Mouse (Mus musculus) lung, embryonic 15.5 days (tissue): ENCODE results near the gene Lemd2. TPM values are rescaled to one million over a fixed set of nuclear protein-coding genes. Genes with fewer than 3 reads are reported as not detected.

ENCODE experiments used
- ATAC-seq: fragments of 200-750 bp; cut with Nextera tagmentation; 2 replicates; pipeline ENCODE4 v1.8.0; 2017; ENCODE audit warnings: moderate number of reproducible peaks, borderline replicate concordance; ENCODE audit not compliant: low FRiP score, low TSS enrichment; ENCODE audit errors: extremely low read depth
- H3K27ac ChIP-seq: fragments of 300-500 bp; sonication (generic); 2 replicates; pipeline ENCODE4 v1.5.1; 2015; ENCODE audit warnings: moderate library complexity, mild to moderate bottlenecking, inconsistent platforms
- H3K27me3 ChIP-seq: fragments of 300-500 bp; sonication (generic); 2 replicates; pipeline ENCODE4 v1.6.1; 2015; ENCODE audit warnings: inconsistent platforms
- H3K36me3 ChIP-seq: fragments of 300-500 bp; sonication (generic); 2 replicates; pipeline ENCODE4 v1.6.1; 2015; ENCODE audit warnings: inconsistent platforms
- H3K4me1 ChIP-seq: fragments of 300-500 bp; sonication (generic); 2 replicates; pipeline ENCODE4 v1.6.1; 2015; ENCODE audit warnings: inconsistent platforms
- H3K4me2 ChIP-seq: fragments of 300-500 bp; sonication (generic); 2 replicates; pipeline ENCODE4 v1.6.1; 2015; ENCODE audit warnings: inconsistent platforms, mild to moderate bottlenecking, moderate library complexity
- H3K4me3 ChIP-seq: fragments of 300-500 bp; sonication (generic); 2 replicates; pipeline ENCODE4 v1.5.1; 2015; ENCODE audit warnings: mild to moderate bottlenecking, inconsistent platforms
- H3K9ac ChIP-seq: fragments of 300-500 bp; sonication (generic); 2 replicates; pipeline ENCODE4 v1.6.1; 2015; ENCODE audit warnings: inconsistent platforms
- H3K9me3 ChIP-seq: fragments of 300-500 bp; sonication (generic); 2 replicates; pipeline ENCODE4 v1.6.1; 2016; ENCODE audit warnings: inconsistent platforms
- WGBS: fragments of 180-500 bp; shearing (Covaris S2); methylation state at CpG from one replicate; pipeline ENCODE4 v1.1.7; 2015; 5-methylcytosine and 5-hydroxymethylcytosine counted together
- polyA plus RNA-seq: library from polyadenylated mRNA; unstranded; fragments of >200 nt; fragmentation: Nextera tagmentation; extraction: Ambion mirVana; gene quantifications from 2 replicates; pipeline ENCODE4 v1.2.1, GENCODE M21; 2015

The Lemd2 gene
- polyA plus RNA-seq, 1 experiment from 2014 or later = 17.2 TPM

DNA sequence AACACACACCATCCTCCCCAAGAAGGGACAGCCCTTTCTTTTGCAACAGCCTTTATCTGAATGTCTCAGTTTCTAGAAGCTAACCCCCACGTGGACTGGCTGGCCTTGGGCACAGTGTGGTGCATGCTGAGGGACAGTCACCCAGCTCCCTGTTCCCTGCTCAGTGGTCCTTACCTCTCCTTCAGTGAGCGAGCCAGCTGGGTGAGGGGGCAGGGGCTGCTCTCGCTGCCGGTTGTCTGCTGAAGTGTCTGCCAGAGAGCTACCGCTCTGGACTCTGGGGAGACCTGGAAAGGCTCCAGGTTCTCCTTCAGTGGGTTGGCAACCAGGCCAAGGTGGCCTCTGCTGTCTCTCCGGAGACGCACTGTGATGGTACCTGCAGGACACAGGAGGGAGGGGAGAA is 53.4 kb downstream of the Lemd2 start:
- Histone ChIP-seq H3K27ac (no peak overlapping the region), H3K36me3 (no peaks in the 10 kb centered on the region), H3K27me3 (no peaks in the 10 kb centered on the region), H3K9me3 (no peaks in the 10 kb centered on the region), H3K4me3 (no peak overlapping the region), H3K9ac (no peak overlapping the region), H3K4me1 (peaks cover 17% of the 10 kb centered on the region; the same call in 1 of the 2 replicates), H3K4me2 (no peak overlapping the region)
- 44% methylated on average over 7 of the region's 7 CpGs for WGBS
- ATAC-seq = no peak

GRCm38 (mm10) chr17:27146323-27146923 is 57.8 kb downstream of the Lemd2 start:
- no peak for ATAC-seq
- Histone ChIP-seq H3K4me1 (0 out of 2 replicates have a peak, but pooled peaks cover 9% of the 10 kb centered on the region), H3K27ac (no peak overlapping the region), H3K9me3 (no peaks in the 10 kb centered on the region), H3K36me3 (no peaks in the 10 kb centered on the region), H3K4me2 (no peak overlapping the region), H3K4me3 (no peak overlapping the region), H3K27me3 (peaks cover 4% of the 10 kb centered on the region), H3K9ac (no peak overlapping the region)
- 11% methylated on average over 8 of the region's 8 CpGs for WGBS

GRCm38 (mm10) chr17:27144152-27144551 is 60.1 kb downstream of the Lemd2 start:
- ATAC-seq = no peak
- H3K27me3 ChIP-seq = peaks cover 4% of the 10 kb centered on the region
- 0 out of 2 replicates have a peak, but pooled peaks cover 9% of the 10 kb centered on the region for H3K4me1 ChIP-seq
- H3K4me3 ChIP-seq = no peak overlapping the region
- 66% methylated on average over 4 of the region's 4 CpGs for WGBS
- H3K9me3 ChIP-seq = no peaks in the 10 kb centered on the region
- H3K9ac ChIP-seq = no peak overlapping the region
- H3K36me3 ChIP-seq = no peaks in the 10 kb centered on the region
- no peak overlapping the region for H3K4me2 ChIP-seq
- H3K27ac ChIP-seq = no peak overlapping the region

GRCm38 (mm10) chr17:27141971-27142450 is 62.3 kb downstream of the Lemd2 start:
- H3K27ac ChIP-seq = no peak overlapping the region

GRCm38 (mm10) chr17:27140262-27140661 is 64.0 kb downstream of the Lemd2 start:
- WGBS = 29% methylated on average over 9 of the region's 9 CpGs
- Histone ChIP-seq H3K4me2 (no peak overlapping the region), H3K9me3 (no peaks in the 10 kb centered on the region), H3K4me1 (0 out of 2 replicates have a peak, but pooled peaks cover 6% of the 10 kb centered on the region), H3K27ac (no peak overlapping the region), H3K9ac (no peak overlapping the region), H3K36me3 (no peaks in the 10 kb centered on the region), H3K27me3 (no peaks in the 10 kb centered on the region; the same call in 1 of the 2 replicates), H3K4me3 (no peak overlapping the region)
- no peak for ATAC-seq

More at GRCm38 (mm10) chr17:27141971-27142450, 62.3 kb downstream of the Lemd2 start:
- 33% methylated on average over 10 of the region's 10 CpGs for WGBS
- H3K36me3 ChIP-seq = no peaks in the 10 kb centered on the region
- no peak overlapping the region for H3K4me3 ChIP-seq
- ATAC-seq = 0 out of 2 replicates have a peak, but pooled peaks have one; percentile 29
- peaks cover 4% of the 10 kb centered on the region for H3K27me3 ChIP-seq
- H3K4me2 ChIP-seq = peak overlapping the region; percentile 26; the same call in 1 of the 2 replicates
- no peaks in the 10 kb centered on the region for H3K9me3 ChIP-seq
- 0 out of 2 replicates have a peak, but pooled peaks cover 9% of the 10 kb centered on the region for H3K4me1 ChIP-seq
- no peak overlapping the region for H3K9ac ChIP-seq

Other genes with a start within 250 kb of the Lemd2 start
- 16.3 and 16.9 TPM in 2 replicates for gene Zbtb9, start 231.3 kb downstream of the Lemd2 start, polyA plus RNA-seq
- 5.2 and 6.0 TPM in 2 replicates for gene Bak1, start 175.5 kb downstream of the Lemd2 start, polyA plus RNA-seq
- gene Itpr3, start 147.2 kb downstream of the Lemd2 start, polyA plus RNA-seq = 4.7 and 4.9 TPM in 2 replicates
- 257 and 276 TPM in 2 replicates for gene Uqcc2, start 70.6 kb downstream of the Lemd2 start, polyA plus RNA-seq
- 0.07 and 0.11 TPM in 2 replicates for gene Ip6k3, start 36.7 kb downstream of the Lemd2 start, polyA plus RNA-seq